Comparison of ENCODE assay signal across 22 mouse cellular contexts in the genomic region with DNA sequence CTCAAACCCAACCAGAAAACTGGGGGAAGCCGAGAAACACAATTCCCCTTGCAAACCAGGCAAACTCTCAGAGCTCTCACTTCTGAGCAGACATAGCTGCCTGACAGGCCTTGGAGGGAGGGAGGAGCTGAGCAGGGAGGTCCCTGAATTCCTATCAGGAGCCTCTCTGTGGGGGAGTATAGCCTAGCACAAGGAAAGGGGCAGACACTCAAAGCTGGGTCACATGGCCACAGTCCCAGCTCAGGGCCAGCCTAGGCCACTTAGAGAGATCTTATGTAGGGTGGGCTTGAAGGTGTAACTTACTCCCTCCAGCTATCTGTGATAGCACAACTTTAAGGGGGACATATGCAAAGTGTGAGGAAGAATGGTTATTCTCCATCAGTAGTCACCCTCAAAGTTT. TPM values are rescaled to one million over a fixed set of nuclear protein-coding genes. Genes with fewer than 3 reads are reported as not detected.
A peak's percentile ranks its signal among the peaks of the same experiment; 100 is the strongest.
DNase-seq lines count a peak whose midpoint lies in the region; ATAC-seq and TF ChIP-seq lines count a peak whose summit lies in the region.
"Had no signal": no experiment of that assay in that cellular context is flagged by ENCODE, and none has a peak within 500 bp of the region (broad histone marks: within the 10 kb centered on the region; RNA-seq: fewer than 3 reads in every experiment).

No protein-coding gene starts in this region.

- DNase-seq in kidney, adult 11 months: no peak
- DNase-seq in embryo, embryonic 11 days: peak; percentile 40
- DNase-seq: adrenal gland, postnatal 14 days; cerebellum, adult 11-12 months; cerebellum, postnatal 36 days; gastrocnemius, postnatal 10 days; heart, postnatal 10 days; left cerebral cortex, postnatal 4 days; lung, adult 18-20 months; lung, postnatal 4 days; thymus, postnatal 14 days had no signal

- ATAC-seq in kidney, embryonic 14.5 days (ENCODE audit: low FRiP score, low TSS enrichment): peak; percentile 89
- peak; percentile 62 for ATAC-seq in midbrain, embryonic 13.5 days
- ATAC-seq in midbrain, embryonic 15.5 days (replicated peaks): no peak
- ATAC-seq in hindbrain, embryonic 16.5 days: 0 out of 2 replicates have a peak, but pooled peaks have one; percentile 40
- ATAC-seq in intestine, postnatal 0 days: no peak
- ATAC-seq: intestine, embryonic 15.5 days had no signal

- no peaks in the 10 kb centered on the region for H3K27me3 ChIP-seq in kidney, embryonic 14.5 days (ENCODE audit: control insufficient read depth, insufficient read depth, low read length)
- no peaks in the 10 kb centered on the region for H3K27me3 ChIP-seq in midbrain, embryonic 13.5 days
- no peaks in the 10 kb centered on the region for H3K27me3 ChIP-seq in midbrain, embryonic 15.5 days (replicated peaks)
- no peaks in the 10 kb centered on the region for H3K27me3 ChIP-seq in hindbrain, embryonic 16.5 days (replicated peaks; ENCODE audit: control insufficient read depth, insufficient read depth, low read length)
- H3K27me3 ChIP-seq in intestine, postnatal 0 days (replicated peaks; ENCODE audit: control insufficient read depth, insufficient read depth, low read length): no peaks in the 10 kb centered on the region
- H3K27me3 ChIP-seq: forebrain, embryonic 12.5 days; intestine, embryonic 15.5 days; neural tube, embryonic 12.5 days had no signal

- no peak for TF ChIP-seq CTCF in intestine, postnatal 0 days (IDR thresholded peaks at IDR 0.05; ENCODE audit: low read depth)

- no peaks in the 10 kb centered on the region for H3K9me3 ChIP-seq in kidney, embryonic 14.5 days (ENCODE audit: control insufficient read depth, low read length)
- H3K9me3 ChIP-seq in midbrain, embryonic 13.5 days: no peaks in the 10 kb centered on the region
- no peaks in the 10 kb centered on the region for H3K9me3 ChIP-seq in midbrain, embryonic 15.5 days
- no peaks in the 10 kb centered on the region for H3K9me3 ChIP-seq in hindbrain, embryonic 16.5 days (ENCODE audit: control insufficient read depth, low read length)
- H3K9me3 ChIP-seq in intestine, postnatal 0 days (ENCODE audit: control insufficient read depth): no peaks in the 10 kb centered on the region
- H3K9me3 ChIP-seq: forebrain, embryonic 12.5 days; intestine, embryonic 15.5 days; neural tube, embryonic 12.5 days had no signal

- no peak overlapping the region for H3K4me3 ChIP-seq in kidney, embryonic 14.5 days (ENCODE audit: low read length)
- no peak overlapping the region for H3K4me3 ChIP-seq in midbrain, embryonic 13.5 days (replicated peaks)
- no peak overlapping the region for H3K4me3 ChIP-seq in midbrain, embryonic 15.5 days
- H3K4me3 ChIP-seq in hindbrain, embryonic 16.5 days (ENCODE audit: low read length): no peak overlapping the region
- no peak overlapping the region for H3K4me3 ChIP-seq in intestine, postnatal 0 days (ENCODE audit: low read depth, low read length)
- H3K4me3 ChIP-seq: forebrain, embryonic 12.5 days; intestine, embryonic 15.5 days; neural tube, embryonic 12.5 days had no signal

- no peak overlapping the region for H3K9ac ChIP-seq in kidney, embryonic 14.5 days (ENCODE audit: low read depth, low read length)
- H3K9ac ChIP-seq in midbrain, embryonic 13.5 days (replicated peaks): no peak overlapping the region
- H3K9ac ChIP-seq in midbrain, embryonic 15.5 days: no peak overlapping the region
- H3K9ac ChIP-seq in hindbrain, embryonic 16.5 days (ENCODE audit: low read depth, low read length): no peak overlapping the region
- no peak overlapping the region for H3K9ac ChIP-seq in intestine, postnatal 0 days (ENCODE audit: low read depth, low read length)
- H3K9ac ChIP-seq: forebrain, embryonic 12.5 days; intestine, embryonic 15.5 days; neural tube, embryonic 12.5 days had no signal

- no peaks in the 10 kb centered on the region for H3K36me3 ChIP-seq in kidney, embryonic 14.5 days (ENCODE audit: control insufficient read depth, insufficient read depth, low read length)
- H3K36me3 ChIP-seq in midbrain, embryonic 13.5 days: peaks cover 11% of the 10 kb centered on the region; the same call in 1 of the 2 replicates
- no peaks in the 10 kb centered on the region for H3K36me3 ChIP-seq in midbrain, embryonic 15.5 days (replicated peaks)
- no peaks in the 10 kb centered on the region for H3K36me3 ChIP-seq in hindbrain, embryonic 16.5 days (ENCODE audit: control insufficient read depth, insufficient read depth, low read length)
- H3K36me3 ChIP-seq in intestine, postnatal 0 days (ENCODE audit: control insufficient read depth, insufficient read depth): 0 out of 2 replicates have a peak, but pooled peaks cover 10% of the 10 kb centered on the region
- H3K36me3 ChIP-seq: intestine, embryonic 15.5 days; neural tube, embryonic 12.5 days had no signal

- no peak overlapping the region for H3K27ac ChIP-seq in kidney, embryonic 14.5 days (ENCODE audit: low read depth, low read length)
- no peak overlapping the region for H3K27ac ChIP-seq in midbrain, embryonic 13.5 days
- no peak overlapping the region for H3K27ac ChIP-seq in midbrain, embryonic 15.5 days
- no peak overlapping the region for H3K27ac ChIP-seq in hindbrain, embryonic 16.5 days (ENCODE audit: low read depth, low read length)
- H3K27ac ChIP-seq in intestine, postnatal 0 days (ENCODE audit: low read depth, low read length): no peak overlapping the region
- H3K27ac ChIP-seq: forebrain, embryonic 12.5 days; intestine, embryonic 15.5 days; neural tube, embryonic 12.5 days had no signal

- WGBS in kidney, embryonic 14.5 days: 67% methylated on average over 1 of the region's 1 CpGs
- 0% methylated on average over 1 of the region's 1 CpGs for WGBS in midbrain, embryonic 13.5 days
- WGBS in midbrain, embryonic 15.5 days: 14% methylated on average over 1 of the region's 1 CpGs
- 20% methylated on average over 1 of the region's 1 CpGs for WGBS in hindbrain, embryonic 16.5 days
- WGBS in intestine, postnatal 0 days: 38% methylated on average over 1 of the region's 1 CpGs

- no peaks in the 10 kb centered on the region for H3K4me1 ChIP-seq in kidney, embryonic 14.5 days (ENCODE audit: control insufficient read depth, insufficient read depth, low read length)
- no peaks in the 10 kb centered on the region for H3K4me1 ChIP-seq in midbrain, embryonic 13.5 days (replicated peaks)
- H3K4me1 ChIP-seq in midbrain, embryonic 15.5 days: no peaks in the 10 kb centered on the region
- no peaks in the 10 kb centered on the region for H3K4me1 ChIP-seq in hindbrain, embryonic 16.5 days (ENCODE audit: control insufficient read depth, insufficient read depth, low read depth, low read length)
- H3K4me1 ChIP-seq in intestine, postnatal 0 days (replicated peaks; ENCODE audit: control insufficient read depth, insufficient read depth, low read length): no peaks in the 10 kb centered on the region
- H3K4me1 ChIP-seq: forebrain, embryonic 12.5 days; intestine, embryonic 15.5 days; neural tube, embryonic 12.5 days had no signal

- H3K4me2 ChIP-seq in kidney, embryonic 14.5 days (replicated peaks; ENCODE audit: low read depth, low read length): no peak overlapping the region
- no peak overlapping the region for H3K4me2 ChIP-seq in midbrain, embryonic 13.5 days (replicated peaks)
- H3K4me2 ChIP-seq in midbrain, embryonic 15.5 days: no peak overlapping the region
- H3K4me2 ChIP-seq in hindbrain, embryonic 16.5 days (ENCODE audit: low read length): no peak overlapping the region
- H3K4me2 ChIP-seq in intestine, postnatal 0 days (replicated peaks; ENCODE audit: low read depth): no peak overlapping the region
- H3K4me2 ChIP-seq: forebrain, embryonic 12.5 days; intestine, embryonic 15.5 days; neural tube, embryonic 12.5 days had no signal

RNA-seq across cellular contexts. Expression of gene Gata3, which starts 46.1 kb away (rescaled TPM):
- 59.7 and 87.4 TPM in 2 replicates for polyA plus RNA-seq in kidney, embryonic 14.5 days (2014; fragmentation: Nextera tagmentation; extraction: Ambion mirVana)
- 94.8 and 119 TPM in 2 replicates for polyA plus RNA-seq in midbrain, embryonic 13.5 days (2015; fragmentation: Nextera tagmentation; extraction: Ambion mirVana)
- 99.1 and 116 TPM in 2 replicates for polyA plus RNA-seq in midbrain, embryonic 15.5 days (2015; fragmentation: Nextera tagmentation; extraction: Ambion mirVana)
- polyA plus RNA-seq in hindbrain, embryonic 16.5 days (2015; fragmentation: Nextera tagmentation; extraction: Ambion mirVana): 27.2 and 33.8 TPM in 2 replicates
- 0.59 and 0.61 TPM in 2 replicates for polyA plus RNA-seq in intestine, postnatal 0 days (2015; fragmentation: Nextera tagmentation; extraction: Ambion mirVana)
- polyA plus RNA-seq: frontal cortex, adult 2 months had no signal

RNA-seq across cellular contexts. Expression of gene 9230102O04Rik, which starts 46.6 kb away (rescaled TPM):
- polyA plus RNA-seq in kidney, embryonic 14.5 days (2014; fragmentation: Nextera tagmentation; extraction: Ambion mirVana): 5.0 and 6.4 TPM in 2 replicates
- 3.5 and 5.3 TPM in 2 replicates for polyA plus RNA-seq in midbrain, embryonic 13.5 days (2015; fragmentation: Nextera tagmentation; extraction: Ambion mirVana)
- polyA plus RNA-seq in midbrain, embryonic 15.5 days (2015; fragmentation: Nextera tagmentation; extraction: Ambion mirVana): 4.0 and 4.8 TPM in 2 replicates
- polyA plus RNA-seq in hindbrain, embryonic 16.5 days (2015; fragmentation: Nextera tagmentation; extraction: Ambion mirVana): 0.35 and 1.1 TPM in 2 replicates
- not detected in 2 replicates for polyA plus RNA-seq in intestine, postnatal 0 days (2015; fragmentation: Nextera tagmentation; extraction: Ambion mirVana)
- polyA plus RNA-seq: frontal cortex, adult 2 months; intestine, embryonic 15.5 days; large intestine, adult 2 months; liver, adult 2 months had no signal

RNA-seq across cellular contexts. Expression of gene 4930412O13Rik, which starts 54.9 kb away (rescaled TPM):
- 3.7 and 4.4 TPM in 2 replicates for polyA plus RNA-seq in kidney, embryonic 14.5 days (2014; fragmentation: Nextera tagmentation; extraction: Ambion mirVana)
- 1.7 and 3.9 TPM in 2 replicates for polyA plus RNA-seq in midbrain, embryonic 13.5 days (2015; fragmentation: Nextera tagmentation; extraction: Ambion mirVana)
- 1.3 and 2.2 TPM in 2 replicates for polyA plus RNA-seq in midbrain, embryonic 15.5 days (2015; fragmentation: Nextera tagmentation; extraction: Ambion mirVana)
- polyA plus RNA-seq in hindbrain, embryonic 16.5 days (2015; fragmentation: Nextera tagmentation; extraction: Ambion mirVana): 0.28 and 0.47 TPM in 2 replicates
- not detected in 2 replicates for polyA plus RNA-seq in intestine, postnatal 0 days (2015; fragmentation: Nextera tagmentation; extraction: Ambion mirVana)
- polyA plus RNA-seq: frontal cortex, adult 2 months; intestine, embryonic 15.5 days; large intestine, adult 2 months; liver, adult 2 months had no signal

Comparison
In these comparisons a context has a peak if more than half of its experiments do, and no peak if none do; other contexts are left out.
1. ATAC-seq: peak in kidney, embryonic 14.5 days (single experiment), midbrain, embryonic 13.5 days (single experiment) and hindbrain, embryonic 16.5 days (single experiment); none in midbrain, embryonic 15.5 days (single experiment) and intestine, postnatal 0 days (single experiment).
2. RNA of gene Gata3, which starts 46.1 kb away (polyA plus RNA-seq): 94.8 to 119 TPM in midbrain, embryonic 13.5 days, 99.1 to 116 TPM in midbrain, embryonic 15.5 days, 59.7 to 87.4 TPM in kidney, embryonic 14.5 days and 27.2 to 33.8 TPM in hindbrain, embryonic 16.5 days; 0.59 to 0.61 TPM in intestine, postnatal 0 days; every median in the first group is over 10 times any median in the second.